Mouse (Mus musculus): ENCODE measurements at regions not wholly inside any gene's neighbourhood (a gene's known extent, or its start where the extent isn't known, plus 50 kb on each side); places are given as distances from the start of the nearest gene placed in this dataset.

DNA sequence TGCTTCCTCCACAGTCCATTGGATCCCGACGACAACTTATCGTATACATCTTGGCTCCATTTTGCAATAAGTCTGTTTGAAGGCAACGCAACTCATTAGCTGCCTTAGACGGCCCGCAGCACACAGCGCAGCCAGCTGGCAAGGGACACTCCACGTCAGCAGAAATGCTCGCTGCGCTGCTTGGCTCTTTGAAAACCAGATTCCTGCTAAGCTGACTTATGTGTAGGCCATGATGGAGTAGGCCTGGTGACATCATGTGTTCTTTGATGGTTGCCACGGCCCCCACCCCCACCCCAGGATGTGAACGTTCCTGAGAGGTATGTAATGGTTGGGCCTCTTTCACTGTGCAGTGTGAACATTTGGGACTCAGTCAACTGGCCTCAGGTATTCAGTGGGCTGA is 99.8 kb upstream of the Twist2 start:
- in situ Hi-C loops (cut with MboI; ENCODE audit: low pct_ligation_motif_present, low pct_unique_long_range_greater_than_20kb, low sequenced_read_pairs): no loop called here
- TF ChIP-seq MYC (IDR thresholded peaks at IDR 0.05; ENCODE audit: low read depth, low read length) (no peak), POLR2A (IDR thresholded peaks at IDR 0.05; ENCODE audit: low read depth, low read length) (no peak), JUND (conservative IDR thresholded peaks at IDR 0.05; ENCODE audit: low read depth, low read length) (no peak), MAZ (IDR thresholded peaks at IDR 0.05; ENCODE audit: low read depth, low read length) (no peak), ZC3H11A (IDR thresholded peaks at IDR 0.05; ENCODE audit: low read depth, low read length) (no peak), TBP (conservative IDR thresholded peaks at IDR 0.05; ENCODE audit: low read depth, low read length) (no peak), ZNF384 (IDR thresholded peaks at IDR 0.05; ENCODE audit: low read depth, low read length) (no peak), USF2 (conservative IDR thresholded peaks at IDR 0.05; ENCODE audit: low read depth, low read length) (no peak), ZMIZ1 (IDR thresholded peaks at IDR 0.05; ENCODE audit: low read depth, low read length) (no peak), IRF4 (IDR thresholded peaks at IDR 0.05; ENCODE audit: low read depth, low read length) (no peak), UBTF (IDR thresholded peaks at IDR 0.05; ENCODE audit: low read depth, low read length) (no peak), ZKSCAN1 (IDR thresholded peaks at IDR 0.05; ENCODE audit: borderline replicate concordance, low read depth, low read length) (no peak), EP300 (IDR thresholded peaks at IDR 0.05; ENCODE audit: low read length) (no peak), ELF1 (IDR thresholded peaks at IDR 0.05; ENCODE audit: low read depth, low read length) (no peak), SMC3 (IDR thresholded peaks at IDR 0.05; ENCODE audit: low read depth, low read length) (no peak), MAX (IDR thresholded peaks at IDR 0.05; ENCODE audit: low read length) (no peak), MXI1 (IDR thresholded peaks at IDR 0.05; ENCODE audit: low read depth, low read length) (no peak), POLR2AphosphoS2 (IDR thresholded peaks at IDR 0.05; ENCODE audit: low read depth, low read length) (no peak), KAT2A (IDR thresholded peaks at IDR 0.05; ENCODE audit: insufficient replicate concordance, low read length) (no peak)
- no peak overlapping the region for H3K4me2 ChIP-seq (ENCODE audit: insufficient read depth, low read depth, poor library complexity, severe bottlenecking)
- H3K9me3 ChIP-seq (replicated peaks; ENCODE audit: low read length): no peaks in the 10 kb centered on the region
- no peaks in the 10 kb centered on the region for H3K4me1 ChIP-seq (ENCODE audit: control insufficient read depth in 1 of 2, insufficient read depth in 2 of 2)
- no peak overlapping the region for H3K27ac ChIP-seq (ENCODE audit: insufficient read depth, low read depth)
- dilution Hi-C loops (cut with MboI; ENCODE audit: extremely low pct_ligation_motif_present, extremely low pct_unique_long_range_greater_than_20kb, low sequenced_read_pairs): no loop called here
- no peaks in the 10 kb centered on the region for H3K36me3 ChIP-seq (replicated peaks in 1 of 2; ENCODE audit: control insufficient read depth in 1 of 2, insufficient read depth in 1 of 2, low read length in 1 of 2)
- H3K79me2 ChIP-seq (replicated peaks; ENCODE audit: control insufficient read depth, extremely low read depth, insufficient read depth, poor library complexity, severe bottlenecking): no peaks in the 10 kb centered on the region
- no peak overlapping the region for H3K9ac ChIP-seq (ENCODE audit: insufficient read depth, low read depth)
- DNase-seq (ENCODE audit: extremely low read depth): no peak
- H3K4me3 ChIP-seq (replicated peaks in 1 of 3; ENCODE audit: low read depth in 2 of 3, low read length in 2 of 3, poor library complexity in 1 of 3): no peak overlapping the region
- peaks cover 90% of the 10 kb centered on the region for H3K27me3 ChIP-seq (replicated peaks)

DNA sequence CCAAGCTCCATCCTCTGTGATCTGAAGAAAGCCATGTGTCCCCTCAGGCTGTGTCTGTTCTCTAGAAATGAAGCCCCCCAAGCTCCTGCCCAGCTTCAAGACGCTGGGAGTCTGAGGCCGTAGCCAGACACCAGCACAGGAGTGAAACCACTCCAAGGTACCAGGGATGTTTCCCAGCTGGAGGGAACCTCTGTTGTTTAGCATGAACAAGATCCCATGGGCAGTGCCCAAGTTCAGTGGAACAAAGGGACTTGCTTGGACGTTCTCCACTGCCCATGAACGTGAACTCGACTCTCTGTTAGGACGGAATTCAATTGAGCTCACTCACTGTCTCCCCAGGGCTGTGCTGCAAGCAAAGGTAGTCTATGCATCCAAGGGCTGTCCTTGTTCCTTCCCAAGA is 99.2 kb upstream of the Twist2 start:
- Histone ChIP-seq H3K27ac (ENCODE audit: insufficient read depth, low read depth) (no peak overlapping the region), H3K4me2 (ENCODE audit: insufficient read depth, low read depth, poor library complexity, severe bottlenecking) (no peak overlapping the region), H3K4me1 (ENCODE audit: control insufficient read depth in 1 of 2, insufficient read depth in 2 of 2) (no peaks in the 10 kb centered on the region), H3K9ac (ENCODE audit: insufficient read depth, low read depth) (no peak overlapping the region), H3K79me2 (replicated peaks; ENCODE audit: control insufficient read depth, extremely low read depth, insufficient read depth, poor library complexity, severe bottlenecking) (no peaks in the 10 kb centered on the region), H3K27me3 (replicated peaks) (peaks cover 87% of the 10 kb centered on the region), H3K4me3 (replicated peaks in 1 of 3; ENCODE audit: low read depth in 2 of 3, low read length in 2 of 3, poor library complexity in 1 of 3) (no peak overlapping the region), H3K36me3 (replicated peaks in 1 of 2; ENCODE audit: control insufficient read depth in 1 of 2, insufficient read depth in 1 of 2, low read length in 1 of 2) (no peaks in the 10 kb centered on the region), H3K9me3 (replicated peaks; ENCODE audit: low read length) (no peaks in the 10 kb centered on the region)
- dilution Hi-C loops (cut with MboI; ENCODE audit: extremely low pct_ligation_motif_present, extremely low pct_unique_long_range_greater_than_20kb, low sequenced_read_pairs): no loop called here
- no peak for TF ChIP-seq JUND (conservative IDR thresholded peaks at IDR 0.05; ENCODE audit: low read depth, low read length)
- no peak for TF ChIP-seq POLR2AphosphoS2 (IDR thresholded peaks at IDR 0.05; ENCODE audit: low read depth, low read length)
- no peak for TF ChIP-seq IRF4 (IDR thresholded peaks at IDR 0.05; ENCODE audit: low read depth, low read length)
- no peak for TF ChIP-seq RAD21 (IDR thresholded peaks at IDR 0.05; ENCODE audit: low read depth, low read length)
- DNase-seq (ENCODE audit: extremely low read depth): no peak
- in situ Hi-C loops (cut with MboI; ENCODE audit: low pct_ligation_motif_present, low pct_unique_long_range_greater_than_20kb, low sequenced_read_pairs): no loop called here

Measured in CH12.LX (cell line).